Mouse (Mus musculus): ENCODE data around the gene Slc45a2. TPM values are rescaled to one million over a fixed set of nuclear protein-coding genes. Genes with fewer than 3 reads are reported as not detected.

Gene Slc45a2
- polyA plus RNA-seq, 1 experiment from 2014 or later = 0.05 TPM

- WGBS = 79% methylated on average over 1 of the region's 1 CpGs
- H3K4me3 ChIP-seq (ENCODE audit: low read length) = no peak overlapping the region
- H3K27ac ChIP-seq (ENCODE audit: low read length) = no peak overlapping the region
Measured at GRCm38 (mm10) chr15:10991566-10991965, 9.0 kb upstream of the Slc45a2 start.

GRCm38 (mm10) chr15:10999832-11000231 is 689 bp upstream of the Slc45a2 start:
- Histone ChIP-seq H3K27ac (ENCODE audit: low read length) (no peak overlapping the region), H3K9ac (replicated peaks; ENCODE audit: low read length) (no peak overlapping the region), H3K4me3 (ENCODE audit: low read length) (no peak overlapping the region), H3K36me3 (ENCODE audit: insufficient read depth, low read length) (0 out of 2 replicates have a peak, but pooled peaks cover 4% of the 10 kb centered on the region), H3K4me1 (ENCODE audit: insufficient read depth, low read length) (no peaks in the 10 kb centered on the region), H3K9me3 (ENCODE audit: low read length) (no peaks in the 10 kb centered on the region), H3K4me2 (replicated peaks; ENCODE audit: low read depth, low read length) (peak overlapping the region; percentile 25; the same call in 1 of the 2 replicates), H3K27me3 (ENCODE audit: insufficient read depth, low read length) (no peaks in the 10 kb centered on the region)
- WGBS = 40% methylated on average over 5 of the region's 5 CpGs
- ATAC-seq (ENCODE audit: low FRiP score, low TSS enrichment) = peak; percentile 77

More at GRCm38 (mm10) chr15:10991566-10991965, 9.0 kb upstream of the Slc45a2 start:
- H3K36me3 ChIP-seq (ENCODE audit: insufficient read depth, low read length) = peaks cover 25% of the 10 kb centered on the region; the same call in 1 of the 2 replicates
- no peak for ATAC-seq (ENCODE audit: low FRiP score, low TSS enrichment)
- H3K27me3 ChIP-seq (ENCODE audit: insufficient read depth, low read length) = no peaks in the 10 kb centered on the region
- no peaks in the 10 kb centered on the region for H3K9me3 ChIP-seq (ENCODE audit: low read length)
- no peak overlapping the region for H3K9ac ChIP-seq (replicated peaks; ENCODE audit: low read length)
- no peak overlapping the region for H3K4me2 ChIP-seq (replicated peaks; ENCODE audit: low read depth, low read length)
- H3K4me1 ChIP-seq (ENCODE audit: insufficient read depth, low read length) = no peaks in the 10 kb centered on the region

GRCm38 (mm10) chr15:11003791-11004190 is 3.3 kb downstream of the Slc45a2 start:
- ATAC-seq (ENCODE audit: low FRiP score, low TSS enrichment) = no peak
- Histone ChIP-seq H3K9me3 (ENCODE audit: low read length) (no peaks in the 10 kb centered on the region), H3K9ac (replicated peaks; ENCODE audit: low read length) (no peak overlapping the region), H3K4me2 (replicated peaks; ENCODE audit: low read depth, low read length) (no peak overlapping the region), H3K27me3 (ENCODE audit: insufficient read depth, low read length) (no peaks in the 10 kb centered on the region), H3K4me3 (ENCODE audit: low read length) (no peak overlapping the region), H3K27ac (ENCODE audit: low read length) (no peak overlapping the region), H3K36me3 (ENCODE audit: insufficient read depth, low read length) (no peaks in the 10 kb centered on the region), H3K4me1 (ENCODE audit: insufficient read depth, low read length) (no peaks in the 10 kb centered on the region)
- WGBS = 61% methylated on average over 4 of the region's 4 CpGs

- H3K27me3 ChIP-seq (ENCODE audit: insufficient read depth, low read length) = no peaks in the 10 kb centered on the region
- H3K9ac ChIP-seq (replicated peaks; ENCODE audit: low read length) = no peak overlapping the region
- no peak overlapping the region for H3K4me2 ChIP-seq (replicated peaks; ENCODE audit: low read depth, low read length)
- H3K4me1 ChIP-seq (ENCODE audit: insufficient read depth, low read length) = no peaks in the 10 kb centered on the region
- H3K36me3 ChIP-seq (ENCODE audit: insufficient read depth, low read length) = no peaks in the 10 kb centered on the region
- no peaks in the 10 kb centered on the region for H3K9me3 ChIP-seq (ENCODE audit: low read length)
- ATAC-seq (ENCODE audit: low FRiP score, low TSS enrichment) = no peak
- no peak overlapping the region for H3K4me3 ChIP-seq (ENCODE audit: low read length)
- WGBS = 78% methylated on average over 6 of the region's 6 CpGs
- H3K27ac ChIP-seq (ENCODE audit: low read length) = no peak overlapping the region
Measured at GRCm38 (mm10) chr15:11004646-11005045, 4.1 kb downstream of the Slc45a2 start.

GRCm38 (mm10) chr15:11008756-11009155 is 8.2 kb downstream of the Slc45a2 start:
- 18% methylated on average over 5 of the region's 5 CpGs for WGBS
- H3K27me3 ChIP-seq (ENCODE audit: insufficient read depth, low read length) = no peaks in the 10 kb centered on the region
- no peak overlapping the region for H3K9ac ChIP-seq (replicated peaks; ENCODE audit: low read length)
- no peaks in the 10 kb centered on the region for H3K9me3 ChIP-seq (ENCODE audit: low read length)
- H3K27ac ChIP-seq (ENCODE audit: low read length) = no peak overlapping the region
- H3K36me3 ChIP-seq (ENCODE audit: insufficient read depth, low read length) = no peaks in the 10 kb centered on the region
- no peak overlapping the region for H3K4me3 ChIP-seq (ENCODE audit: low read length)
- no peak for ATAC-seq (ENCODE audit: low FRiP score, low TSS enrichment)
- no peak overlapping the region for H3K4me2 ChIP-seq (replicated peaks; ENCODE audit: low read depth, low read length)
- H3K4me1 ChIP-seq (ENCODE audit: insufficient read depth, low read length) = no peaks in the 10 kb centered on the region

GRCm38 (mm10) chr15:11010976-11011548 is 10.5 kb downstream of the Slc45a2 start:
- no peak for ATAC-seq (ENCODE audit: low FRiP score, low TSS enrichment)
- H3K4me3 ChIP-seq (ENCODE audit: low read length) = no peak overlapping the region
- 92% methylated on average over 11 of the region's 11 CpGs for WGBS

GRCm38 (mm10) chr15:11014931-11015330 is 14.4 kb downstream of the Slc45a2 start:
- H3K4me3 ChIP-seq (ENCODE audit: low read length) = no peak overlapping the region
- no peaks in the 10 kb centered on the region for H3K27me3 ChIP-seq (ENCODE audit: insufficient read depth, low read length)
- no peak overlapping the region for H3K9ac ChIP-seq (replicated peaks; ENCODE audit: low read length)
- peak; percentile 71 for ATAC-seq (ENCODE audit: low FRiP score, low TSS enrichment)
- no peaks in the 10 kb centered on the region for H3K36me3 ChIP-seq (ENCODE audit: insufficient read depth, low read length)
- no peak overlapping the region for H3K27ac ChIP-seq (ENCODE audit: low read length)
- H3K9me3 ChIP-seq (ENCODE audit: low read length) = no peaks in the 10 kb centered on the region
- no peak overlapping the region for H3K4me2 ChIP-seq (replicated peaks; ENCODE audit: low read depth, low read length)
- WGBS = 21% methylated on average over 2 of the region's 2 CpGs
- H3K4me1 ChIP-seq (ENCODE audit: insufficient read depth, low read length) = no peaks in the 10 kb centered on the region

More at GRCm38 (mm10) chr15:11010976-11011548, 10.5 kb downstream of the Slc45a2 start:
- H3K4me1 ChIP-seq (ENCODE audit: insufficient read depth, low read length) = no peaks in the 10 kb centered on the region
- H3K36me3 ChIP-seq (ENCODE audit: insufficient read depth, low read length) = no peaks in the 10 kb centered on the region
- H3K4me2 ChIP-seq (replicated peaks; ENCODE audit: low read depth, low read length) = no peak overlapping the region
- H3K27ac ChIP-seq (ENCODE audit: low read length) = no peak overlapping the region
- no peak overlapping the region for H3K9ac ChIP-seq (replicated peaks; ENCODE audit: low read length)
- no peaks in the 10 kb centered on the region for H3K9me3 ChIP-seq (ENCODE audit: low read length)
- no peaks in the 10 kb centered on the region for H3K27me3 ChIP-seq (ENCODE audit: insufficient read depth, low read length)

GRCm38 (mm10) chr15:11026801-11027561 is 26.5 kb downstream of the Slc45a2 start:
- ATAC-seq (ENCODE audit: low FRiP score, low TSS enrichment) = peak; percentile 69; the same call in 1 of the 2 replicates
- Histone ChIP-seq H3K9ac (replicated peaks; ENCODE audit: low read length) (no peak overlapping the region), H3K4me2 (replicated peaks; ENCODE audit: low read depth, low read length) (no peak overlapping the region), H3K27ac (ENCODE audit: low read length) (peak overlapping the region; percentile 93), H3K4me1 (ENCODE audit: insufficient read depth, low read length) (peaks cover 5% of the 10 kb centered on the region; the same call in 1 of the 2 replicates), H3K9me3 (ENCODE audit: low read length) (no peaks in the 10 kb centered on the region), H3K27me3 (ENCODE audit: insufficient read depth, low read length) (no peaks in the 10 kb centered on the region), H3K36me3 (ENCODE audit: insufficient read depth, low read length) (no peaks in the 10 kb centered on the region), H3K4me3 (ENCODE audit: low read length) (no peak overlapping the region)
- WGBS = 61% methylated on average over 4 of the region's 4 CpGs

- ATAC-seq (ENCODE audit: low FRiP score, low TSS enrichment) = peak; percentile 74
- H3K4me1 ChIP-seq (ENCODE audit: insufficient read depth, low read length) = peaks cover 5% of the 10 kb centered on the region; the same call in 1 of the 2 replicates
- no peak overlapping the region for H3K4me2 ChIP-seq (replicated peaks; ENCODE audit: low read depth, low read length)
- peaks cover 21% of the 10 kb centered on the region for H3K27me3 ChIP-seq (ENCODE audit: insufficient read depth, low read length)
- H3K9me3 ChIP-seq (ENCODE audit: low read length) = no peaks in the 10 kb centered on the region
- no peak overlapping the region for H3K9ac ChIP-seq (replicated peaks; ENCODE audit: low read length)
- WGBS = 37% methylated on average over 3 of the region's 3 CpGs
- H3K4me3 ChIP-seq (ENCODE audit: low read length) = no peak overlapping the region
- H3K27ac ChIP-seq (ENCODE audit: low read length) = no peak overlapping the region
- no peaks in the 10 kb centered on the region for H3K36me3 ChIP-seq (ENCODE audit: insufficient read depth, low read length)
Measured at GRCm38 (mm10) chr15:11030188-11030587, 29.7 kb downstream of the Slc45a2 start.
